Comparison of ENCODE assay signal across 8 mouse cellular contexts in genomic region chr7:132781130-132781814, GRCm38 (mm10). TPM values are rescaled to one million over a fixed set of nuclear protein-coding genes. Genes with fewer than 3 reads are reported as not detected.
DNase-seq lines count a peak whose midpoint lies in the region; ATAC-seq lines count a peak whose summit lies in the region.

No protein-coding gene starts in this region.

- peaks cover 15% of the 10 kb centered on the region; the same call in 1 of the 2 replicates for H3K36me3 ChIP-seq in heart, embryonic 10.5 days
- H3K36me3 ChIP-seq in forebrain, embryonic 16.5 days (ENCODE audit: control insufficient read depth, insufficient read depth), result no peaks in the 10 kb centered on the region
- no peaks in the 10 kb centered on the region for H3K36me3 ChIP-seq in midbrain, embryonic 11.5 days (ENCODE audit: control insufficient read depth, insufficient read depth, low read length)

- no peak overlapping the region for H3K9ac ChIP-seq in forebrain, embryonic 16.5 days (replicated peaks; ENCODE audit: low read depth, low read length)
- H3K9ac ChIP-seq in midbrain, embryonic 11.5 days (ENCODE audit: low read length), result no peak overlapping the region; the same call in 1 of the 2 replicates

- no peaks in the 10 kb centered on the region for H3K27me3 ChIP-seq in heart, embryonic 10.5 days (ENCODE audit: insufficient read depth, poor library complexity, severe bottlenecking)
- no peaks in the 10 kb centered on the region for H3K27me3 ChIP-seq in forebrain, embryonic 16.5 days (replicated peaks; ENCODE audit: control insufficient read depth, insufficient read depth, low read length)
- no peaks in the 10 kb centered on the region for H3K27me3 ChIP-seq in midbrain, embryonic 11.5 days (ENCODE audit: control insufficient read depth, insufficient read depth, low read length)

- no peaks in the 10 kb centered on the region for H3K9me3 ChIP-seq in heart, embryonic 10.5 days
- H3K9me3 ChIP-seq in forebrain, embryonic 16.5 days (ENCODE audit: control insufficient read depth, low read length), result no peaks in the 10 kb centered on the region
- H3K9me3 ChIP-seq in midbrain, embryonic 11.5 days (ENCODE audit: control insufficient read depth, low read length), result no peaks in the 10 kb centered on the region

- DNase-seq in heart, embryonic 10.5 days (ENCODE audit: low spot score), result no peak
- DNase-seq in heart, adult 8-10 months (ENCODE audit: low spot score), result no peak
- DNase-seq in Muller cell, postnatal 12 days (ENCODE audit: inconsistent ontology term), result peak; percentile 28
- DNase-seq in midbrain, embryonic 11.5 days (ENCODE audit: low spot score, missing footprints), result peak; percentile 91
- no peak for DNase-seq in thymus, adult 18-20 months
- DNase-seq in left cerebral cortex, adult 11 months (ENCODE audit: low spot score), result no peak

- 39% methylated on average over 7 of the region's 7 CpGs for WGBS in heart, embryonic 10.5 days
- WGBS in forebrain, embryonic 16.5 days, result 15% methylated on average over 7 of the region's 7 CpGs
- 14% methylated on average over 7 of the region's 7 CpGs for WGBS in midbrain, embryonic 11.5 days

- peak overlapping the region; percentile 76 for H3K27ac ChIP-seq in heart, embryonic 10.5 days
- peak overlapping the region; percentile 50 for H3K27ac ChIP-seq in forebrain, embryonic 16.5 days (ENCODE audit: low read length)
- H3K27ac ChIP-seq in midbrain, embryonic 11.5 days (ENCODE audit: low read depth, low read length), result peak overlapping the region; percentile 3; the same call in 1 of the 2 replicates

- no peak overlapping the region for H3K4me2 ChIP-seq in forebrain, embryonic 16.5 days (ENCODE audit: low read length)
- 0 out of 2 replicates have a peak overlapping the region, but pooled peaks have one; percentile 0 for H3K4me2 ChIP-seq in midbrain, embryonic 11.5 days

- H3K4me3 ChIP-seq in heart, embryonic 10.5 days, result no peak overlapping the region; the same call in 1 of the 2 replicates
- no peak overlapping the region for H3K4me3 ChIP-seq in forebrain, embryonic 16.5 days (replicated peaks; ENCODE audit: low read length)
- H3K4me3 ChIP-seq in midbrain, embryonic 11.5 days (ENCODE audit: low read depth, low read length), result no peak overlapping the region

- H3K4me1 ChIP-seq in heart, embryonic 10.5 days, result peaks cover 77% of the 10 kb centered on the region
- H3K4me1 ChIP-seq in forebrain, embryonic 16.5 days (replicated peaks; ENCODE audit: control insufficient read depth, insufficient read depth, low read length), result peaks cover 32% of the 10 kb centered on the region
- peaks cover 23% of the 10 kb centered on the region for H3K4me1 ChIP-seq in midbrain, embryonic 11.5 days (ENCODE audit: control insufficient read depth, insufficient read depth, low read length)

- peak; percentile 76 for ATAC-seq in forebrain, embryonic 16.5 days
- ATAC-seq in midbrain, embryonic 11.5 days (ENCODE audit: low FRiP score), result peak; percentile 85
- no peak for ATAC-seq in megakaryocyte-erythroid progenitor cell, adult 5-6 weeks (replicated peaks; ENCODE audit: low FRiP score, low TSS enrichment, poor library complexity, severe bottlenecking)

RNA-seq across cellular contexts. Expression of gene Fam53b, which starts 32.4 kb away (rescaled TPM):
- 17.7 and 18.4 TPM in 2 replicates for polyA plus RNA-seq in heart, embryonic 10.5 days (2016; fragmentation: Nextera tagmentation; extraction: Ambion mirVana)
- 10 to 100 TPM; 24.0 to 31.3 (median 26.9) TPM for total RNA-seq in heart, adult 8-10 months (2022)
- 27.3 and 29.2 TPM in 2 replicates for polyA plus RNA-seq in forebrain, embryonic 16.5 days (2015; fragmentation: Nextera tagmentation; extraction: Ambion mirVana)
- polyA plus RNA-seq in midbrain, embryonic 11.5 days (2014; fragmentation: Nextera tagmentation; extraction: Ambion mirVana), result 17.0 and 17.5 TPM in 2 replicates
- 47.0 and 61.6 TPM in 2 replicates for total RNA-seq in megakaryocyte-erythroid progenitor cell, adult 5-6 weeks (2014; fragmentation: Nextera tagmentation)
- total RNA-seq in megakaryocyte-erythroid progenitor cell, adult 5-6 weeks (2017), result 11.5 and 21.2 TPM in 2 replicates

Comparison
In these comparisons a context has a peak if more than half of its experiments do, and no peak if none do; other contexts are left out.
1. DNase-seq: peak in Muller cell, postnatal 12 days (single experiment) and midbrain, embryonic 11.5 days (single experiment); none in heart, embryonic 10.5 days (single experiment), heart, adult 8-10 months (single experiment), thymus, adult 18-20 months (0 of 2) and left cerebral cortex, adult 11 months (single experiment).
2. H3K27ac ChIP-seq: peak in every context shown above with its lines; median percentile 76 in heart, embryonic 10.5 days; 50 in forebrain, embryonic 16.5 days; 3 in midbrain, embryonic 11.5 days.